Mouse (Mus musculus) small intestine, adult 2 months (tissue): ENCODE measurements around the gene Mreg.

Experiments
- CTCF ChIP-seq: fragments of 200-500 bp; IDR thresholded peaks from 2 replicates; pipeline ENCODE4 v1.5.1; 2012; ENCODE audit warnings: low read depth, mild to moderate bottlenecking, control low read depth, inconsistent platforms, low read length, moderate library complexity, mixed read lengths; ENCODE audit not compliant: insufficient replicate concordance, insufficient read length; ENCODE audit errors: extremely low read depth
- POLR2A ChIP-seq: fragments of 200-500 bp; IDR thresholded peaks from 2 replicates; pipeline ENCODE4 v1.6.1; 2012; ENCODE audit warnings: low read depth, mild to moderate bottlenecking, control low read depth, inconsistent platforms, low read length, moderate library complexity

- TF ChIP-seq CTCF: no peak
- TF ChIP-seq POLR2A: no peak
Measured at GRCm38 (mm10) chr1:72145041-72145440, 67.1 kb downstream of the Mreg start.
